ENCODE assay signal across 12 mouse cellular contexts in the genomic region with DNA sequence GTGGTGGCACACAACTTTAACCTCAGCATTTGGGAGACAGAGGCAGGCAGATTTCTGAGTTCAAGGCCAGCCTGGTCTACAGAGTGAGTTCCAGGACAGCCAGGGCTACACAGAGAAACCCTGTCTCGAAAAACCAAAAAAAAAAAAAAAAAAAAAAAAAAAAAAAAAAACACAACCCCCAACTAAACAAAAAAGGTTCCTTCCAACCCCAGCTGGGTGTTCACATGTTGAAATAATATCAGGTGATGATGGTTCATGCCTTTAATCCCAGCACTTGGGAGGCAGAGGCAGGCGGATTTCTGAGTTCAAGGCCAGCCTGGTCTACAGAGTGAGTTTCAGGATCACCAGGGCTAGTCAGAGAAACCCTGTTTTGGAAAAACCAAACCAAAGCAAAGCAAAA. TPM values are rescaled to one million over a fixed set of nuclear protein-coding genes. Genes with fewer than 3 reads are reported as not detected.
"Had no signal": no experiment of that assay in that cellular context is flagged by ENCODE, and none has a peak within 500 bp of the region (broad histone marks: within the 10 kb centered on the region; RNA-seq: fewer than 3 reads in every experiment).

No protein-coding gene starts in this region.

RNA-seq across cellular contexts. Expression of gene Angptl8, which starts 49.0 kb away (rescaled TPM):
- total RNA-seq: common myeloid progenitor, adult 5-6 weeks; forebrain, postnatal 0 days; gastrocnemius, adult 2 months; gastrocnemius, adult 8-10 months; gastrocnemius, postnatal 14 days; gastrocnemius, postnatal 36 days; heart, adult 2 months had no signal
- polyA plus RNA-seq: cortical plate, adult 2 months; embryonic facial prominence, embryonic 11.5 days; forebrain, embryonic 13.5 days; forebrain, embryonic 14.5 days; frontal cortex, adult 2 months had no signal
